Mouse (Mus musculus) layer of hippocampus, adult 2 months (tissue): ENCODE data around the gene Abr. TPM values are rescaled to one million over a fixed set of nuclear protein-coding genes. Genes with fewer than 3 reads are reported as not detected.

Source experiments
- DNase-seq, 2 experiments: peaks; one replicate each; pipeline ENCODE4 v3.0.0; 2022; ENCODE audit warnings: low spot score in 2 of 2
- H3K27ac ChIP-seq: fragments of 200-600 bp; 2 replicates; pipeline ENCODE4 v1.8.1; 2022
- H3K4me3 ChIP-seq: fragments of 200-600 bp; 2 replicates; pipeline ENCODE4 v1.8.1; 2022; ENCODE audit warnings: mild to moderate bottlenecking
- CTCF ChIP-seq: fragments of 200-600 bp; conservative IDR thresholded peaks from 2 replicates; pipeline ENCODE4 v1.8.1; 2022; ENCODE audit warnings: antibody characterized with exemption, mild to moderate bottlenecking, moderate library complexity
- total RNA-seq, 2 experiments: library from RNA; stranded (reverse); gene quantifications; 2 replicates each; pipeline ENCODE4 v1.2.3; 2021

The Abr gene
- total RNA-seq, 2 experiments from 2014 or later = 528 to 537 TPM

DNA sequence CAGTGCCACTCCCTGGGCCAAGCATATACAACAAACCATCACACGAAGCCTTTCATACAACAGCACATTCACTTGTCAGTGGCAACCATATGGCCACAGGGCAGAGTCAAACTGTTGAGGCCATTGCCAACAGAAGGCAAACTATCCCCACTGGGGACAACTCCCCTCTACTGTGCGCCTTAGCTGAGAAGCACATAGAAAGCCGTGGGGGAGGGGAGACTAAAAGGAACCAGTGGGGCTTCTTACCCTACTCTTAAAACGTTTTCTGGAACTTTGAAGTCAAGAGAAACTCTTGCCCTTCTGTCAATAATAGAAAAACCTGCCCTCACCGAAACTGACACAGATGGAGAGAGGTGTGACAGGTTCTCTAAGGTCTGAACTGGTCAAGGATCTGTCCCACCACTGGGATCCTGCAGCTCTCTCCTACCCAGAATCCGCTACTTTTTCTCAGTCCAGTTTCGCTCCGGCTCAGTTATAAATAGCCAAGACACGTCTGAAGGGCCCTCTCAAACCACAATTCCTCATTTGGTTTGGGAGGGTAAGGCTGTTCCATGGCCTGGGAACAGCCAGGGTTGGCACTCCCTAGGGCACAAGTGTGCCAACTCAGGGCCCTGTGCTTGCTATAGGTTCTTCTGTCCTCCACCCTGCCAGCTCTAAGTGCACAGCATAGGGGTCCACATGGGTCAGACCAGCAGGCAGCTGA, 124.9 kb downstream of the Abr start:
- Histone ChIP-seq H3K4me3 (no peak overlapping the region), H3K27ac (peak overlapping the region; percentile 75)
- no peak for DNase-seq
- no peak for TF ChIP-seq CTCF

GRCm38 (mm10) chr11:76496086-76496771, 125.9 kb downstream of the Abr start:
- no peak for DNase-seq
- Histone ChIP-seq H3K4me3 (no peak overlapping the region), H3K27ac (peak overlapping the region; percentile 75; the same call in 1 of the 2 replicates)
- peak; percentile 63 for TF ChIP-seq CTCF

DNA sequence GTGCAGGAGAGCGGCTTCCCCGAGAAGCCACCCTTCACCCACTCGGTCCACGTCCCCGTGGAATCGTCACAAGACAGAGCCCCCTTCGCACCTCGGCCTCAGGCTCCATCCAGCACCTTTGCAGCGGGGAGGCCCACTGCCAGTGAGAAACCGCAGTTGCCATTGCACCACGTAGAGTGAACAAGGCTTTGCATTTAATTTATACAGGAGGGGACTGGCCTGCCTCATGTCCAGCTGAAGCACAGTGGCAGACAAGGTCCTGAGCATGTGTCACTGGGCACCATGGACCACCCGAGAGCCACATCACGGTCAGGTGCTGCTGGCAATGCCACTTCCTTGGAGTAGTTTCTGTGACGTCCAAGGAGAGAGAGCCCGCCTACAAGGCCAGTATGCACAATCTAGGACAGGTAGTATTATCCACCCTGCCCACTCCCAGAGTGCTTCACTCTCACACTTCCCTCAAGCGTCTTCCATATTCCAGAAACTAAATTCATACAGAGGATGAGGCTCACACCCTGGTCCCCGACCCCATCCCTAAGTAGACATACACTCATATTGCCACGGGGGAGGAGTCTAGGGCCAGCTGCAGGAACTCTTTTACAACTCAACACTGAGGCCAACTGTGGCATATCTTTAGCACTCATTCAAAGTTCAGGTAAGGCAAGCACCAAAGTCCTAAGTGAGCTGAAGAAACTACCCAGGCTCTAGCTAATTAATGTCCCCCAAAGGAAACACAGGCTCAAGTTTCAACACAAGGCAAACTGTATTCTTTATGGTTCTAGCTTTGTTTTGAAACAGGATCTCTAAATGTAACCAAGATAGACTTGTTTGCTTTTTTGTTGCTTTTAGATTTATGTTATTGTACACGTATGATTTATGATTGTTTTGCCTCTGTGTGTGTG, 126.7 kb downstream of the Abr start:
- TF ChIP-seq CTCF = no peak
- peak overlapping the region; percentile 96 for H3K27ac ChIP-seq
- no peak for DNase-seq
- peak overlapping the region; percentile 53 for H3K4me3 ChIP-seq

DNA sequence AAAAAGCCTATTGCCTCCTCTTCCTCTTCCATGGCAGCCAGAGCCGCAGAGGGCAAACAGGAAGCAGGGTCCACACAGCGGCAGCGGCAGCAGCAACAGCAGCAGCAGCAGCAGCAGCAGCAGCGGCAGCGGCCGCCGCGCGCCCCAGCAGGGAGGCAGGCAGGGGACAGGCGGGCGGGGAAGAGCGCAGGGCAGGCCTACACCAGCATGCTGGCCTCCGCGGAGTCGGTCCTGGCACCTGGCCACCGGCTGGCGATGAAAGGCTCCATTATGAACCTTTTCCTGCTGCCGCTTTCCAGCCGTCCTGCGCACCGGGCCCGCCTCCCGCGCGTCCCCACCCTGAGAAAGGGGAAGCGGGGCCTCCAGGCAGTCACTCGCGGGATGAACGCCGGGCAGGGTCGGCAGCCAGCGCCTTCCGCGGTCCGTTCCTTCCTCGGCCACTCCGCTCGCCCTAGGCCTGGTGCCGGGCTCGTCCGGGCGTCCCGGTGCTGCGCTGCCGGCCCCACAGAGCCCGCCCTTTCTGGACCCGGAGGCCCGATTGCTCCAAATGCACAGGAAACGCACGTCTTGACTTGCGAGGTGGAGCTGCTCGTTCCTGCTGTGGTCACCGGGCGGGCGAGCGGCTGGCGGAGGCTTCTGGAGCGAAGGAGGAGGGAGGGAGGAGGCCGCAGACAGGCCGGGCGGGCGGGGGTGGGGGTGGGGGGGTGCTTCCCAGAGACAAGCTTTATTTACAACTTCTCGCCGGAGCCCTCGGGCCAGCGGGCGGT, 127.6 kb downstream of the Abr start:
- Histone ChIP-seq H3K27ac (peak overlapping the region; percentile 96), H3K4me3 (peak overlapping the region; percentile 53)
- DNase-seq = peak; percentile 79 to 85
- no peak for TF ChIP-seq CTCF

- H3K4me3 ChIP-seq = peak overlapping the region; percentile 53
- no peak for TF ChIP-seq CTCF
- no peak for DNase-seq
- peak overlapping the region; percentile 96 for H3K27ac ChIP-seq
These were observed 128.3 kb downstream of the Abr start for GRCm38 (mm10) chr11:76493811-76494274.

GRCm38 (mm10) chr11:76493167-76493566, 128.9 kb downstream of the Abr start:
- Histone ChIP-seq H3K27ac (peak overlapping the region; percentile 96), H3K4me3 (peak overlapping the region; percentile 53)
- no peak for DNase-seq
- no peak for TF ChIP-seq CTCF

DNA sequence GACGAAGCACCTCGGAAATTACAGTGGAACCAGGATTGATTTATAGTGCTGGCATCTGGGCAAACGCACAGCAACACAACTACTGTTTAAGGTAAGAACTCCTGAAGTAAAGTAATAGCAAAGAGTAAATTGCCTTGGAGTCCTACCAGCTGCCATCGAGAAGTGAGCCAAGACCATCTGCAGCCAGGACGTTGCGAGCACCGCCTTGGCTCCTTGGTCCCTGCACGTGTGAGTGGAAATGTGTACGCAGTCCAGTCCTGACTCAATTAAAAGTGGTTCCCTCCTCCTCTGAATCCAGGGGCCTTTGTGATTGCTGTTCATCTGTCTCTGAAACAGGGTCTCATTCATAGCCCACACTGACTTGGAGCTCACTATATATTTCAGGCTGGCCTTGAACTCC, 130.3 kb downstream of the Abr start:
- TF ChIP-seq CTCF = no peak
- Histone ChIP-seq H3K27ac (peak overlapping the region; percentile 96; the same call in 1 of the 2 replicates), H3K4me3 (no peak overlapping the region)
- DNase-seq = no peak

- TF ChIP-seq CTCF = no peak
- DNase-seq = no peak
- peak overlapping the region; percentile 65; the same call in 1 of the 2 replicates for H3K27ac ChIP-seq
- no peak overlapping the region for H3K4me3 ChIP-seq
These were observed 132.7 kb downstream of the Abr start for GRCm38 (mm10) chr11:76489407-76489806.

- no peak for TF ChIP-seq CTCF
- peak overlapping the region; percentile 53; the same call in 1 of the 2 replicates for H3K27ac ChIP-seq
- H3K4me3 ChIP-seq = no peak overlapping the region
- DNase-seq = no peak
These were observed 135.1 kb downstream of the Abr start for GRCm38 (mm10) chr11:76487024-76487423.

DNA sequence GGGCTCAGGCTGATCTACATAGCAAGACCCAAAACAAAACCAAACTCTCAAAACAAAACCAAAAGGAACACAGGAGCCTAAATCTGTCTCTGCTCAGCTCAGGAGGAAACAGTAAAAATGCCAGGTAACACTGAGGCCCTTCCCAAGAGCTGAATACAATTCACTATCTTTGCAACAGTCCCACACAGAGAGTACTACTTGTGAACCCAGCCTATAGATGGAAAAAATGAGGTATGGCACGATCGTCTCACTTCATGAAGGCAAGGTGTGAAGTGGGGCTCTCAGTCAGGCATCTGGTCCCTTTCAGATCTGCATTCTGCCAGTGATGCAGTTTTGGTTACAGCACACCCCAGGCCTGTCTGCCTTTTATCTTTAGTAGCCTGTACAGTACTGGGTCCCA, 138.1 kb downstream of the Abr start:
- Histone ChIP-seq H3K27ac (no peak overlapping the region), H3K4me3 (no peak overlapping the region)
- TF ChIP-seq CTCF = no peak
- DNase-seq = no peak

DNA sequence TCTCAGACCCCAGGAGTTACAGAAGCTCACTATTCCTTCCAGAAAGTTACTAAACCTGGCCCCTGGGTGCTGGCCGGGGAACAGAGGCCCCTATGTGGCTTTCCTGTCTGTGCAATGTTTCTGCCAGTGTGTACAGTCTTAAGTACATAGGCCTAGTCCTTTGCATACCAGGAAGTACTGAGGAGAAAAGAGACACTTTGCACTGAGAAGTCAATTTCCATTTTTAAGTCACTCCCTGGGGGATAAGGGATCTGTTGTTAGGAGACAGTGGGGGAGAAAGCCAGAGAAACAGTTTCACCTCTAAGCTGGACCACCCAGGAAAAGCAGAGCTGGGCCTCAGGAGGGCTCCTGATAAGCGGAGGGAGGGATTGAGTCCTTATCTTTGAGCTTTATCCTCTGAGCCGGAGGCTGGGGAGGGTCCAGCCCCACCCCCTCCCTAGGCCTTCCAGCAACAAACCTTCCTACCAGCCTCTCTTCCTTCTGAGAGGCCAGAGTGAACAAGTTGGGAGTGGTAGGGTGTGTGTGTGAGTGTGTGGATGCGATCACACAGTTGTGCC, 138.9 kb downstream of the Abr start:
- no peak for DNase-seq
- TF ChIP-seq CTCF = no peak
- peak overlapping the region; percentile 52; the same call in 1 of the 2 replicates for H3K27ac ChIP-seq
- no peak overlapping the region for H3K4me3 ChIP-seq

DNA sequence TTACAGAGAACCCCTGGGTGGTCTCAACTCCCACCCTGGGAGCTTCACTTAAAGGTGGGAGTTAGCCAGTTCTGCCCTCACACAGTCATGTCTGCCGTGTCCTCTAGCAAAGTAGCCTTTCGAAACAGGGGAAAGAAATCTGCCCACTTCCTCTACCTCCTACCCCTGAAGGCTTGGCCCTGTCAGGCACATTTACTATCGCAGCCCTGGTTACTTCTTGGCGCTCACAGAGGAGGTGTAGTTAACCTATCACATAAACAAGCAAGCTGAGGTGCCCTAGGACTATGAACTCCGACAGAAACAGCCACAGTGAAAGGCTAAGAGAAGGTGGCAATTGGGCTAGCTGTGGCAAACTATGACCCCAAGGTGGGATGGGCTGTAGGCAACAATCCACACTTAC, 139.4 kb downstream of the Abr start:
- peak overlapping the region; percentile 52; the same call in 1 of the 2 replicates for H3K27ac ChIP-seq
- no peak overlapping the region for H3K4me3 ChIP-seq
- no peak for DNase-seq
- TF ChIP-seq CTCF = no peak
